19 mouse cellular contexts compared by ENCODE assay signal in the genomic region with DNA sequence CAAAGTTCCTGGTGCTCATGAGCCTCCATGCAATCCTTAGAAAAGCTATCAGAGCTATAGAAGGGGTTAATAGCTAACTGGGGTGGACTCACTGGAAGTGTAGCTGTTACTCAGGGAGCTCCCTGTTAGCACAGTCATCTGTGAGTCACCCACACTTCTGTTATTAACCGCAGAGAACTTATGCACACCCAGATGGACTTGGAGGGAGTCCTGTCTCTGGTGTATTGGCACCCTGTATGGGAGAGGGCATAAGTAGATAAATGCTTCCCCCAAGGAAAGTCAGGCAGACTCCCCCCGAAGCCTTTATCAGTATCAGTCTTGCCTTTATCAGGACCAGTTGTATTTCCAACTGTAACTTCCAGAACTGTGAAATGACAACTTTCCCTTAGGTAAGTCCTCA. TPM values are rescaled to one million over a fixed set of nuclear protein-coding genes. Genes with fewer than 3 reads are reported as not detected.
A peak's percentile ranks its signal among the peaks of the same experiment; 100 is the strongest.
DNase-seq lines count a peak whose midpoint lies in the region; ATAC-seq and TF ChIP-seq lines count a peak whose summit lies in the region.
"Had no signal": no experiment of that assay in that cellular context is flagged by ENCODE, and none has a peak within 500 bp of the region (broad histone marks: within the 10 kb centered on the region; RNA-seq: fewer than 3 reads in every experiment).

No protein-coding gene starts in this region.

- WGBS in lung, embryonic 16.5 days: 49% methylated on average over 2 of the region's 2 CpGs
- 18% methylated on average over 2 of the region's 2 CpGs for WGBS in liver, embryonic 14.5 days (ENCODE audit: insufficient replicate concordance)
- 68% methylated on average over 2 of the region's 2 CpGs for WGBS in stomach, embryonic 16.5 days

- TF ChIP-seq EP300 in liver, embryonic 14.5 days (IDR thresholded peaks at IDR 0.05; ENCODE audit: low read depth): peak; percentile 71

- H3K27me3 ChIP-seq in lung, embryonic 16.5 days (ENCODE audit: control insufficient read depth, insufficient read depth, low read depth, low read length): no peaks in the 10 kb centered on the region
- no peaks in the 10 kb centered on the region for H3K27me3 ChIP-seq in liver, embryonic 14.5 days (ENCODE audit: control insufficient read depth, insufficient read depth, low read length)
- H3K27me3 ChIP-seq in stomach, embryonic 16.5 days (ENCODE audit: control insufficient read depth, insufficient read depth, low read length): no peaks in the 10 kb centered on the region

- ATAC-seq in lung, embryonic 16.5 days (ENCODE audit: low read depth): peak; percentile 34
- ATAC-seq in liver, embryonic 14.5 days (ENCODE audit: insufficient read depth): peak; percentile 80
- ATAC-seq in stomach, embryonic 16.5 days (ENCODE audit: insufficient read depth, low FRiP score): peak; percentile 79
- ATAC-seq: forebrain, embryonic 14.5 days had no signal

- TF ChIP-seq POLR2A in bone marrow macrophage, adult 2 months (IDR thresholded peaks at IDR 0.05; ENCODE audit: borderline replicate concordance, low read depth, low read length): no peak

- H3K27ac ChIP-seq in lung, embryonic 16.5 days (ENCODE audit: low read length): no peak overlapping the region
- H3K27ac ChIP-seq in bone marrow macrophage, adult 2 months (ENCODE audit: insufficient read depth, low read depth, low read length): peak overlapping the region; percentile 82
- no peak overlapping the region for H3K27ac ChIP-seq in liver, embryonic 14.5 days
- peak overlapping the region; percentile 77 for H3K27ac ChIP-seq in stomach, embryonic 16.5 days (ENCODE audit: low read length)
- H3K27ac ChIP-seq: embryonic facial prominence, embryonic 10.5 days had no signal

- H3K36me3 ChIP-seq in lung, embryonic 16.5 days (ENCODE audit: control insufficient read depth, insufficient read depth, low read length): no peaks in the 10 kb centered on the region
- H3K36me3 ChIP-seq in liver, embryonic 14.5 days (replicated peaks; ENCODE audit: control insufficient read depth, insufficient read depth, low read depth): no peaks in the 10 kb centered on the region
- no peaks in the 10 kb centered on the region for H3K36me3 ChIP-seq in stomach, embryonic 16.5 days (ENCODE audit: control insufficient read depth, insufficient read depth, low read length)
- H3K36me3 ChIP-seq: embryonic facial prominence, embryonic 10.5 days had no signal

- no peak overlapping the region for H3K9ac ChIP-seq in lung, embryonic 16.5 days (ENCODE audit: low read length)
- no peak overlapping the region for H3K9ac ChIP-seq in liver, embryonic 14.5 days (replicated peaks)
- no peak overlapping the region for H3K9ac ChIP-seq in stomach, embryonic 16.5 days (ENCODE audit: low read length)

- peaks cover 2% of the 10 kb centered on the region; the same call in 1 of the 2 replicates for H3K4me1 ChIP-seq in lung, embryonic 16.5 days (replicated peaks; ENCODE audit: control insufficient read depth, insufficient read depth, low read length)
- H3K4me1 ChIP-seq in bone marrow macrophage, adult 2 months (ENCODE audit: control insufficient read depth, insufficient read depth, low read length): peaks cover 53% of the 10 kb centered on the region
- peaks cover 3 to 9% of the 10 kb centered on the region in 2 experiments; a peak in 3 of 4 replicates for H3K4me1 ChIP-seq in liver, embryonic 14.5 days (replicated peaks; ENCODE audit: control insufficient read depth in 2 of 2, insufficient read depth in 2 of 2, low read length in 1 of 2)
- 0 out of 2 replicates have a peak, but pooled peaks cover 3% of the 10 kb centered on the region for H3K4me1 ChIP-seq in stomach, embryonic 16.5 days (ENCODE audit: control insufficient read depth, insufficient read depth, low read length)
- H3K4me1 ChIP-seq: embryonic facial prominence, embryonic 10.5 days had no signal

- no peak overlapping the region for H3K4me3 ChIP-seq in lung, embryonic 16.5 days (ENCODE audit: low read length)
- peak overlapping the region; percentile 4 for H3K4me3 ChIP-seq in bone marrow macrophage, adult 2 months (ENCODE audit: insufficient read depth, low read length)
- H3K4me3 ChIP-seq in liver, embryonic 14.5 days (ENCODE audit: insufficient read depth in 1 of 2, low read depth in 2 of 2, low read length in 2 of 2): no peak overlapping the region
- no peak overlapping the region for H3K4me3 ChIP-seq in stomach, embryonic 16.5 days (replicated peaks; ENCODE audit: low read length)
- H3K4me3 ChIP-seq: embryonic facial prominence, embryonic 10.5 days had no signal

- H3K9me3 ChIP-seq in lung, embryonic 16.5 days (ENCODE audit: control insufficient read depth, low read length): no peaks in the 10 kb centered on the region
- H3K9me3 ChIP-seq in liver, embryonic 14.5 days (ENCODE audit: control insufficient read depth, low read length): no peaks in the 10 kb centered on the region
- H3K9me3 ChIP-seq in stomach, embryonic 16.5 days (replicated peaks; ENCODE audit: control insufficient read depth, low read length): peaks cover 4% of the 10 kb centered on the region; the same call in 1 of the 2 replicates

- DNase-seq in lung, postnatal 14 days: no peak
- DNase-seq in liver, embryonic 14.5 days (ENCODE audit: low read depth in 3 of 3, low spot score in 3 of 3): peak in 2 of 3 experiments; percentile 26 to 29
- no peak for DNase-seq in cerebellum, adult 8-10 months
- DNase-seq in thymus, postnatal 10 days (ENCODE audit: low spot score in 2 of 2): no peak
- DNase-seq in embryo, embryonic 9.5 days (ENCODE audit: extremely low spot score): no peak
- DNase-seq: cerebellum, adult 11 months; gastrocnemius, postnatal 25 days; layer of hippocampus, postnatal 36 days; lung, adult 18-20 months; thymus, postnatal 36 days had no signal

- no peak for TF ChIP-seq CTCF in bone marrow macrophage, adult 2 months (IDR thresholded peaks at IDR 0.05; ENCODE audit: low read depth, low read length)
- no peak for TF ChIP-seq CTCF in liver, embryonic 14.5 days (IDR thresholded peaks at IDR 0.05; ENCODE audit: low read depth)

- H3K4me2 ChIP-seq in lung, embryonic 16.5 days (ENCODE audit: low read depth, low read length): no peak overlapping the region
- no peak overlapping the region for H3K4me2 ChIP-seq in liver, embryonic 14.5 days (ENCODE audit: low read depth)
- H3K4me2 ChIP-seq in stomach, embryonic 16.5 days (ENCODE audit: low read depth, low read length): no peak overlapping the region

RNA-seq across cellular contexts. Expression of a gene that starts 18.2 kb away (rescaled TPM):
- 0.41 and 1.3 TPM in 2 replicates for polyA plus RNA-seq in lung, embryonic 16.5 days (2015; fragmentation: Nextera tagmentation; extraction: Ambion mirVana)
- polyA plus RNA-seq in bone marrow macrophage, adult 2 months (2012; ENCODE audit: insufficient read depth, insufficient read length, missing spikeins): not detected in 2 replicates
- not detected in 2 replicates for polyA plus RNA-seq in liver, embryonic 14.5 days (2012; rRNA removed)
- not detected in 2 replicates for polyA plus RNA-seq in liver, embryonic 14.5 days (2014; fragmentation: Nextera tagmentation; extraction: Ambion mirVana)
- polyA plus RNA-seq in stomach, embryonic 16.5 days (2015; fragmentation: Nextera tagmentation; extraction: Ambion mirVana): 0.25 and 0.52 TPM in 2 replicates
- polyA plus RNA-seq: embryonic facial prominence, embryonic 10.5 days; forebrain, embryonic 14.5 days; heart, postnatal 0 days; intestine, embryonic 14.5 days; midbrain, postnatal 0 days; spleen, adult 2 months had no signal

Comparison
In these comparisons a context has a peak if more than half of its experiments do, and no peak if none do; other contexts are left out.
1. H3K27ac ChIP-seq: peak in bone marrow macrophage, adult 2 months (single experiment) and stomach, embryonic 16.5 days (single experiment); none in lung, embryonic 16.5 days (single experiment) and liver, embryonic 14.5 days (single experiment).
2. DNase-seq: peak in liver, embryonic 14.5 days (2 of 3); none in lung, postnatal 14 days (single experiment), cerebellum, adult 8-10 months (single experiment), thymus, postnatal 10 days (0 of 2) and embryo, embryonic 9.5 days (single experiment).
3. Peak in every context shown above with its lines, with median percentiles within 50 percentile points of each other: ATAC-seq.